Mouse (Mus musculus) gastrocnemius, postnatal 36 days (tissue): ENCODE results near the gene Vmn1r107. TPM values are rescaled to one million over a fixed set of nuclear protein-coding genes. Genes with fewer than 3 reads are reported as not detected.
"Not testable (repeated sequence)": the region's sequence is repeated elsewhere in the genome, so short reads cannot be mapped to it uniquely, and the experiment has no call there.

Source experiments
- DNase-seq, 2 experiments: peaks; one replicate each; pipeline ENCODE4 v3.0.0; 2022
- intact Hi-C: fragments of 180-260 bp; cut with DNase I; formaldehyde crosslinking; loops from one replicate; pipeline ENCODE4 v1.15.1; 2025
- long read RNA-seq, 2 experiments: library from polyadenylated mRNA; stranded (forward); transcript quantifications; one replicate each; pipeline ENCODE4 v2.0.0; 2021
- total RNA-seq, 2 experiments: library from RNA; stranded (reverse); gene quantifications; 2 replicates each; pipeline ENCODE4 v1.2.3; 2021

Gene Vmn1r107
- not detected for total RNA-seq
- long read RNA-seq, experiment 1: 0 reads
- long read RNA-seq, experiment 2: 0 reads

GRCm38 (mm10) chr7:20668618-20669017, at the start of gene Vmn1r107:
Gene Vmn1r107, plus strand, starts transcription at chr7:20668918.
- DNase-seq, intact Hi-C loops: not testable (repeated sequence)

GRCm38 (mm10) chr7:20703116-20703515, 34.4 kb downstream of the Vmn1r107 start, which contains the start of gene Vmn1r111:
Gene Vmn1r111, minus strand, starts transcription at chr7:20703216.
- intact Hi-C loops, DNase-seq: not testable (repeated sequence)

Other genes starting within 250 kb of the Vmn1r107 start
- gene Vmn1r101, start 226.3 kb upstream of the Vmn1r107 start, total RNA-seq: not detected
- gene Gm10670, start 194.0 kb upstream of the Vmn1r107 start, total RNA-seq: not detected
- gene Vmn1r103, start 158.4 kb upstream of the Vmn1r107 start, total RNA-seq: not detected
- gene Vmn1r104, start 135.1 kb upstream of the Vmn1r107 start, total RNA-seq: not detected
- not detected for gene Gm5726, start 123.2 kb upstream of the Vmn1r107 start, total RNA-seq
- gene Gm4141, start 92.7 kb upstream of the Vmn1r107 start, total RNA-seq: not detected
- gene Gm4513, start 69.9 kb upstream of the Vmn1r107 start, total RNA-seq: not detected
- not detected for gene Vmn1r111, start 34.3 kb downstream of the Vmn1r107 start, total RNA-seq
- not detected for gene Gm10668, start 61.7 kb downstream of the Vmn1r107 start, total RNA-seq
- not detected for gene Vmn1r112, start 102.3 kb downstream of the Vmn1r107 start, total RNA-seq
- not detected for gene Vmn1r113, start 118.4 kb downstream of the Vmn1r107 start, total RNA-seq
- not detected for gene Vmn1r114, start 143.3 kb downstream of the Vmn1r107 start, total RNA-seq
- gene Vmn1r115, start 176.1 kb downstream of the Vmn1r107 start, total RNA-seq: not detected
- not detected for gene Vmn1r116, start 203.3 kb downstream of the Vmn1r107 start, total RNA-seq
- not detected for gene Vmn1r117, start 215.2 kb downstream of the Vmn1r107 start, total RNA-seq
- not detected for gene Vmn1r118, start 243.4 kb downstream of the Vmn1r107 start, total RNA-seq